Mouse (Mus musculus) Patski (cell line): Measurements from ENCODE around the gene Fancg. TPM values are rescaled to one million over a fixed set of nuclear protein-coding genes. Genes with fewer than 3 reads are reported as not detected.
A peak's percentile ranks its signal among the peaks of the same experiment; 100 is the strongest.
"Not testable (repeated sequence)": the region's sequence is repeated elsewhere in the genome, so short reads cannot be mapped to it uniquely, and the experiment has no call there.

Source experiments
- ATAC-seq: fragments of 100-300 bp; one replicate; pipeline ENCODE4 v1.8.0; 2021
- CTCF ChIA-PET: fragments of 350-600 bp; sonication (Branson Sonifier 250); formaldehyde crosslinking; loops from one replicate; lab custom pipeline; 2022; ENCODE audit warnings: inconsistent platforms; lab: Charles Lee
- POLR2A ChIA-PET: fragments of 350-600 bp; sonication (Branson Sonifier 250); formaldehyde crosslinking; loops from one replicate; lab custom pipeline; 2022; ENCODE audit warnings: antibody characterized with exemption, inconsistent platforms; lab: Charles Lee
- DNase-seq: peaks from one replicate; pipeline ENCODE4 v3.0.0-alpha.2; 2011; ENCODE audit warnings: low read depth, low spot score
- H3K27me3 ChIP-seq: fragments of 371-371 bp; one replicate; pipeline ENCODE4 v1.5.1; 2021
- CTCF ChIP-seq: fragments of 100-300 bp; IDR thresholded peaks from one replicate; pipeline ENCODE4 v1.5.1; 2021
- in situ Hi-C: fragments of 300-500 bp; cut with MboI; formaldehyde crosslinking; loops from 3 replicates; pipeline ENCODE4 v1.11.1; 2018; ENCODE audit warnings: low pct_unique_long_range_greater_than_20kb, mixed read lengths
- polyA plus RNA-seq: library from polyadenylated mRNA; unstranded; gene quantifications from one replicate; pipeline ENCODE4 v1.2.3, GENCODE M21; 2021

Fancg gene
- polyA plus RNA-seq, 1 experiment from 2014 or later: 8.1 TPM

- ChIA-PET CTCF (no interaction called here), POLR2A (interaction anchor here (0.8 to 1.1 kb wide), 2 partner anchors 26 to 493 kb away, joined by 4 to 6 read pairs; no protein-coding TSS in a partner anchor)
- TF ChIP-seq CTCF: peak; percentile 72
- in situ Hi-C loops: no loop called here
- ATAC-seq (peak; percentile 46), DNase-seq (peak; percentile 43)
- H3K27me3 ChIP-seq: no peaks in the 10 kb centered on the region
Measured at GRCm38 (mm10) chr4:42999451-43000140, 10.7 kb downstream of the Fancg start.

GRCm38 (mm10) chr4:42998022-42998421 lies 12.3 kb downstream of the Fancg start:
- in situ Hi-C loops: no loop called here
- CTCF ChIA-PET: interaction anchor here (1.1 to 2.4 kb wide), 2 partner anchors 14 to 27 kb away, joined by 3 to 6 read pairs; partner anchors contain the start of gene Pigo
- TF ChIP-seq CTCF: no peak

GRCm38 (mm10) chr4:42988296-42988695 lies 22.0 kb downstream of the Fancg start:
- no peak for ATAC-seq

More at GRCm38 (mm10) chr4:42998022-42998421, 12.3 kb downstream of the Fancg start:
- no peak for DNase-seq
- no peak for ATAC-seq
- POLR2A ChIA-PET: no interaction called here
- no peaks in the 10 kb centered on the region for H3K27me3 ChIP-seq

GRCm38 (mm10) chr4:42980467-42980866 lies 29.8 kb downstream of the Fancg start:
- ATAC-seq, DNase-seq, in situ Hi-C loops, POLR2A ChIA-PET, H3K27me3 ChIP-seq: not testable (repeated sequence)
- CTCF ChIA-PET: interaction anchor here (1.7 kb wide), 1 partner anchor 9 kb away, joined by 4 read pairs; no protein-coding TSS in a partner anchor

More at GRCm38 (mm10) chr4:42988296-42988695, 22.0 kb downstream of the Fancg start:
- no peak for TF ChIP-seq CTCF
- POLR2A ChIA-PET: no interaction called here
- DNase-seq: no peak
- CTCF ChIA-PET: interaction anchor here (1.8 kb wide), 1 partner anchor 22 kb away, joined by 6 read pairs; no protein-coding TSS in a partner anchor
- H3K27me3 ChIP-seq: no peaks in the 10 kb centered on the region
- in situ Hi-C loops: no loop called here

GRCm38 (mm10) chr4:42978062-42978461 lies 32.2 kb downstream of the Fancg start:
- no peak for ATAC-seq
- in situ Hi-C loops: no loop called here
- no peak for DNase-seq
- ChIA-PET CTCF (interaction anchor here (0.8 to 2.8 kb wide), 4 partner anchors 11 to 15 kb away, joined by 4 to 12 read pairs (median 6); no protein-coding TSS in a partner anchor), POLR2A (interaction anchor here (0.8 kb wide), 1 partner anchor 42 kb away, joined by 3 read pairs; no protein-coding TSS in a partner anchor)
- peak; percentile 26 for TF ChIP-seq CTCF
- H3K27me3 ChIP-seq: no peaks in the 10 kb centered on the region

GRCm38 (mm10) chr4:42973868-42974267 lies 36.4 kb downstream of the Fancg start:
- DNase-seq (no peak), ATAC-seq (no peak)
- H3K27me3 ChIP-seq: no peaks in the 10 kb centered on the region
- in situ Hi-C loops: no loop called here
- ChIA-PET CTCF (interaction anchor here (1.7 to 3.3 kb wide), 2 partner anchors 11 to 13 kb away, joined by 8 to 13 read pairs; no protein-coding TSS in a partner anchor), POLR2A (interaction anchor here (0.7 kb wide), 1 partner anchor 25 kb away, joined by 4 read pairs; no protein-coding TSS in a partner anchor)
- no peak for TF ChIP-seq CTCF

GRCm38 (mm10) chr4:42972952-42973351 lies 37.4 kb downstream of the Fancg start:
- ATAC-seq: no peak
- no peak for DNase-seq
- no peak for TF ChIP-seq CTCF
- in situ Hi-C loops: no loop called here
- POLR2A ChIA-PET: no interaction called here
- H3K27me3 ChIP-seq: no peaks in the 10 kb centered on the region
- CTCF ChIA-PET: interaction anchor here (1.7 to 3.3 kb wide), 2 partner anchors 10 to 12 kb away, joined by 8 to 13 read pairs; no protein-coding TSS in a partner anchor

- DNase-seq: no peak
- TF ChIP-seq CTCF: no peak
- no peaks in the 10 kb centered on the region for H3K27me3 ChIP-seq
- no peak for ATAC-seq
- ChIA-PET POLR2A (no interaction called here), CTCF (no interaction called here)
- in situ Hi-C loops: no loop called here
Measured at GRCm38 (mm10) chr4:42969304-42969703, 41.0 kb downstream of the Fancg start, which contains the start of gene 1700022I11Rik. 1700022I11Rik (plus strand) TSS chr4:42969604.

- no peaks in the 10 kb centered on the region for H3K27me3 ChIP-seq
- POLR2A ChIA-PET: no interaction called here
- ATAC-seq: peak; percentile 47
- DNase-seq: no peak
- in situ Hi-C loops: no loop called here
- peak; percentile 60 for TF ChIP-seq CTCF
- CTCF ChIA-PET: interaction anchor here (0.9 to 3.6 kb wide), 4 partner anchors 10 to 83 kb away, joined by 3 to 15 read pairs (median 6); no protein-coding TSS in a partner anchor
Measured at GRCm38 (mm10) chr4:42965039-42965719, 45.1 kb downstream of the Fancg start.

GRCm38 (mm10) chr4:42963480-42963879 lies 46.8 kb downstream of the Fancg start:
- no peaks in the 10 kb centered on the region for H3K27me3 ChIP-seq
- no peak for DNase-seq
- ChIA-PET POLR2A (no interaction called here), CTCF (interaction anchor here (1.2 to 3.1 kb wide), 7 partner anchors 9 to 21 kb away, joined by 3 to 25 read pairs (median 8); partner anchors contain the start of gene Dnajb5)
- in situ Hi-C loops: loop anchor here (5.0 kb wide), 1 partner anchor 86 kb away; no protein-coding TSS in a partner anchor
- peak; percentile 54 for TF ChIP-seq CTCF
- no peak for ATAC-seq
